Mouse (Mus musculus) hindbrain, embryonic 14.5 days (tissue): Measurements from ENCODE around the gene Gm28042. TPM values are rescaled to one million over a fixed set of nuclear protein-coding genes. Genes with fewer than 3 reads are reported as not detected.

Experiments
- ATAC-seq: fragments of 200-750 bp; cut with Nextera tagmentation; 2 replicates; pipeline ENCODE4 v1.8.0; 2017; ENCODE audit warnings: moderate number of reproducible peaks, mild to moderate bottlenecking, moderate TSS enrichment, moderate library complexity; ENCODE audit not compliant: low FRiP score
- DNase-seq: peaks from one replicate; pipeline ENCODE4 v3.0.0-alpha.2; 2015; ENCODE audit warnings: low spot score
- H3K27ac ChIP-seq: fragments of 300-500 bp; sonication (generic); 2 replicates; pipeline ENCODE4 v1.5.1; 2014; ENCODE audit warnings: mild to moderate bottlenecking, moderate library complexity
- H3K27me3 ChIP-seq: fragments of 300-500 bp; sonication (generic); 2 replicates; pipeline ENCODE4 v1.6.1; 2014; ENCODE audit warnings: mild to moderate bottlenecking, low read length, mixed read lengths; ENCODE audit not compliant: control insufficient read depth, insufficient read depth
- H3K36me3 ChIP-seq: fragments of 300-500 bp; sonication (generic); replicated peaks from 2 replicates; pipeline ENCODE4 v1.6.1; 2014; ENCODE audit not compliant: control insufficient read depth, insufficient read depth
- H3K4me1 ChIP-seq: fragments of 300-500 bp; sonication (generic); replicated peaks from 2 replicates; pipeline ENCODE4 v1.6.1; 2014; ENCODE audit warnings: antibody characterized with exemption, low read length, mixed read lengths; ENCODE audit not compliant: control insufficient read depth, insufficient read depth
- H3K4me2 ChIP-seq: fragments of 300-500 bp; sonication (generic); replicated peaks from 2 replicates; pipeline ENCODE4 v1.6.1; 2014; ENCODE audit warnings: mild to moderate bottlenecking, moderate library complexity
- H3K4me3 ChIP-seq: fragments of 300-500 bp; sonication (generic); replicated peaks from 2 replicates; pipeline ENCODE4 v1.5.1; 2014; ENCODE audit warnings: mild to moderate bottlenecking, low read length
- H3K9ac ChIP-seq: fragments of 300-500 bp; sonication (generic); 2 replicates; pipeline ENCODE4 v1.6.1; 2014
- H3K9me3 ChIP-seq: fragments of 300-500 bp; sonication (generic); 2 replicates; pipeline ENCODE4 v1.6.1; 2016; ENCODE audit warnings: low read length; ENCODE audit not compliant: control insufficient read depth
- WGBS: fragments of 180-500 bp; shearing (Covaris S2); extraction: QIAGEN DNeasy Blood & Tissue Kit; methylation state at CpG from one replicate; pipeline ENCODE4 v1.1.7; 2014; 5-methylcytosine and 5-hydroxymethylcytosine counted together
- polyA plus RNA-seq: library from polyadenylated mRNA; unstranded; fragments of >200 nt; fragmentation: Nextera tagmentation; extraction: Ambion mirVana; gene quantifications from 2 replicates; pipeline ENCODE4 v1.2.1, GENCODE M21; 2014

Gene Gm28042
- 4.0 and 4.3 TPM in 2 replicates for polyA plus RNA-seq

DNA sequence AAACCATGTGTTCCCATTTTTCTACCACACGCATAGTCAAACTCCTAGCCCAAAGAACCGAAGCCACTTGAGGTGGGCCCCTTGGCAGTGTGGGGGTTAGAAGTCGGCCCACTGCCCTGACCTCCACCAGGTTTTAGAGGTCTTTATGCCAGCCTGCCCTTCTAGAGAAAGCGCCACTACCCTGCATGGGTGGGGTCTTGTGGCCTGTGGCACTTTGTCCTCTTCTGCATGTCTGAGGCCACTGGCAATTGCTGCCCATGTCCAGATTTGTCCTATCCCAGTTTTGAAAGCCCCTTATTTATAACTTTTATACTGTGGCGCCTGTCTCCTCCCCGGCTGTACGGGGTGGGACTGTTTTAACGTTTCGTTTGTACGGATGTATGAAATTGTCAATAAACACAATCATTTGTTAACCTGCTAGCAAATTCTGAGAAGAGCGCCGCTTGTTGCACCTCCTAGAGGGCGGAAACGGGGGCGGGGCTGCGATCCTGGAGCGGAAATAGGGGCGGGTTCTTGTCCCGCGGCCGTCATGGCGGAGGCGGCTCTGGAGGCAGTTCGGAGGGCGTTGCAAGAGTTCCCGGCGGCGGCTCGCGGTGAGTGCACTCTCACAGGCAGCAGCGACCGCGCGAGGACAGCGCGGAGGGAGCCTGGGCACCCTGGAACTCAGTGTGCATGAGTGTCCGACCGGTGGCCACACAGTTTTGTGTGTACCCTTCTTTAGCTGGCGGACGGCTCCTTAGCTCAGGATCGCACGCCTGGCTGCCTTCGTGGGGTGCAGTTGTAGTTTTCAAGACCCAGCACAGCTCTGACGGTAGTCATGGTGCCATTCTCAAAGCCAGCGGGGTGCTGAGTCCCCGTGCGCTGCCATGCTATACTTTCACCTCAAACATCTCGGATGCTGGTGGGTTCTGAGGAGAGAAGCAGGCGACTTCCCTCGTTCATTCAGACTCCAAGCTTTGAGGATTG lies at the start of gene Gm28042, which contains the start of gene Jmjd7:
Gm28042 (plus strand) TSS at position 510 of the 966 bp plus-strand sequence.
Jmjd7 (plus strand) TSS at position 500 of the 966 bp plus-strand sequence.
- peaks cover 15% of the 10 kb centered on the region for H3K4me1 ChIP-seq
- peak within 1 kb of the TSS; percentile 65 for H3K4me3 ChIP-seq
- H3K27me3 ChIP-seq: no peaks in the 10 kb centered on the region
- ATAC-seq: peak; percentile 90
- H3K27ac ChIP-seq: peak within 1 kb of the TSS; percentile 91
- H3K9me3 ChIP-seq: no peaks in the 10 kb centered on the region
- DNase-seq: peak; percentile 85
- H3K9ac ChIP-seq: peak within 1 kb of the TSS; percentile 83
- peaks cover 61% of the 10 kb centered on the region for H3K36me3 ChIP-seq
- 6% methylated on average over 50 of the region's 50 CpGs for WGBS
- peak within 1 kb of the TSS; percentile 63 for H3K4me2 ChIP-seq

GRCm38 (mm10) chr2:119980343-119980986 lies 46.8 kb upstream of the Gm28042 start:
- H3K9ac ChIP-seq: no peak overlapping the region
- no peak for DNase-seq
- H3K36me3 ChIP-seq: peaks cover 13% of the 10 kb centered on the region; the same call in 1 of the 2 replicates
- H3K27ac ChIP-seq: no peak overlapping the region
- WGBS: 87% methylated on average over 7 of the region's 7 CpGs
- no peaks in the 10 kb centered on the region for H3K9me3 ChIP-seq
- ATAC-seq: no peak
- H3K4me1 ChIP-seq: no peaks in the 10 kb centered on the region
- H3K4me3 ChIP-seq: no peak overlapping the region
- no peaks in the 10 kb centered on the region for H3K27me3 ChIP-seq
- no peak overlapping the region for H3K4me2 ChIP-seq

DNA sequence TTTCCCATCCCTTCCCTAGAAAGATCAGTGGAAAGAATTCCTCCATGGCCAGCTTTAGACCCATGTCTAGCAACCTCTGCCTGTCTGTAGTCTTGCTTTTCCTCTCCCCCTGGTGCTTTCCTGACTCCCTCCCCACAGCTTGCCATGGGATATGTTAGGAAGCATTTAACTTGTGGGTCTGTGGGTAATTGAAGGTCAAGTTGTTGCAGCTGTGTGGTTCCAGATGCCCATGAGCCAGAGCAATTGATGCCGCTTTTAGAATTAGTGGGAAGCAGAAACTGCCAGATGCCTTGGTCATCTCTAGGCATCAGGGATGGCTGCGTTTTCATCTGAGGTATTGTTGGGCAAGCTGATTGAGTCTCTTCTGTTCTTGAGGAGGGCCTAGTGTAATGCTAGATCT lies 45.7 kb upstream of the Gm28042 start:
- Histone ChIP-seq H3K4me1 (no peaks in the 10 kb centered on the region), H3K4me2 (no peak overlapping the region), H3K9ac (no peak overlapping the region), H3K27me3 (no peaks in the 10 kb centered on the region), H3K27ac (no peak overlapping the region), H3K4me3 (no peak overlapping the region), H3K36me3 (peaks cover 13% of the 10 kb centered on the region; the same call in 1 of the 2 replicates), H3K9me3 (no peaks in the 10 kb centered on the region)
- ATAC-seq: no peak
- 92% methylated on average over 2 of the region's 2 CpGs for WGBS
- DNase-seq: no peak

GRCm38 (mm10) chr2:119985871-119986270 lies 41.4 kb upstream of the Gm28042 start:
- peaks cover 13% of the 10 kb centered on the region; the same call in 1 of the 2 replicates for H3K36me3 ChIP-seq
- H3K4me1 ChIP-seq: no peaks in the 10 kb centered on the region
- 68% methylated on average over 8 of the region's 8 CpGs for WGBS
- no peak overlapping the region for H3K9ac ChIP-seq
- H3K4me3 ChIP-seq: no peak overlapping the region
- no peak overlapping the region for H3K4me2 ChIP-seq
- no peak overlapping the region for H3K27ac ChIP-seq
- H3K27me3 ChIP-seq: no peaks in the 10 kb centered on the region
- ATAC-seq (no peak), DNase-seq (no peak)
- H3K9me3 ChIP-seq: no peaks in the 10 kb centered on the region

GRCm38 (mm10) chr2:119986369-119986768 lies 40.9 kb upstream of the Gm28042 start:
- H3K4me1 ChIP-seq: no peaks in the 10 kb centered on the region

DNA sequence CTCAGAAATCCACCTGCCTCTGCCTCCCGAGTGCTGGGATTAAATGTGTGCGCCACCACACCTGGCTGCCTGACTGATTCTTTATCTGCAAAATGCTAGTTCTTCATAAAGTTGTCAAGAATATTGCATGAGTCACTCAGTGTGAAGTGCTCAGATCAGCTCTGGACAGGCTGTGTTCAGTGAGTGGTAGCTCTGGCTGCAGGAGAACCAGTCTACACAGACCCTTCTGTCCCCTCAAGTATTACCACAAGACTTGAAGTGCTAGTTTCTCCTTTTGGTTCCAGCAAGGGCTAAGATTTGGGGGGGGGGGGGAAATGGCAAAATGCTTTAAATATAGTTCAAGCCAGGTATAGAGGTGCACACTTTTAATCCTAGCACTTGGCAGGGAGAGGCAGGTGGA lies 39.9 kb upstream of the Gm28042 start:
- no peak overlapping the region for H3K4me3 ChIP-seq
- no peaks in the 10 kb centered on the region for H3K4me1 ChIP-seq
- 0 out of 2 replicates have a peak, but pooled peaks cover 5% of the 10 kb centered on the region for H3K36me3 ChIP-seq
- no peak overlapping the region for H3K4me2 ChIP-seq
- H3K27ac ChIP-seq: no peak overlapping the region
- DNase-seq (no peak), ATAC-seq (no peak)
- H3K9me3 ChIP-seq: no peaks in the 10 kb centered on the region
- 100% methylated on average over 2 of the region's 2 CpGs for WGBS
- H3K27me3 ChIP-seq: no peaks in the 10 kb centered on the region
- no peak overlapping the region for H3K9ac ChIP-seq

More at GRCm38 (mm10) chr2:119986369-119986768, 40.9 kb upstream of the Gm28042 start:
- H3K4me2 ChIP-seq: no peak overlapping the region
- H3K4me3 ChIP-seq: no peak overlapping the region
- H3K36me3 ChIP-seq: peaks cover 13% of the 10 kb centered on the region; the same call in 1 of the 2 replicates
- H3K27me3 ChIP-seq: no peaks in the 10 kb centered on the region
- H3K9ac ChIP-seq: no peak overlapping the region
- no peak overlapping the region for H3K27ac ChIP-seq
- DNase-seq (no peak), ATAC-seq (no peak)
- H3K9me3 ChIP-seq: no peaks in the 10 kb centered on the region
- WGBS: 57% methylated on average over 6 of the region's 6 CpGs

- no peaks in the 10 kb centered on the region for H3K27me3 ChIP-seq
- 92% methylated on average over 4 of the region's 4 CpGs for WGBS
- no peaks in the 10 kb centered on the region for H3K36me3 ChIP-seq
- no peaks in the 10 kb centered on the region for H3K4me1 ChIP-seq
- H3K9me3 ChIP-seq: no peaks in the 10 kb centered on the region
- H3K27ac ChIP-seq: no peak overlapping the region
- no peak overlapping the region for H3K9ac ChIP-seq
- H3K4me2 ChIP-seq: no peak overlapping the region
- no peak for DNase-seq
- H3K4me3 ChIP-seq: no peak overlapping the region
- no peak for ATAC-seq
These were observed 38.3 kb upstream of the Gm28042 start for GRCm38 (mm10) chr2:119988952-119989351.

GRCm38 (mm10) chr2:119990881-119991280 lies 36.4 kb upstream of the Gm28042 start:
- H3K4me1 ChIP-seq: 0 out of 2 replicates have a peak, but pooled peaks cover 7% of the 10 kb centered on the region
- WGBS: 90% methylated on average over 6 of the region's 6 CpGs
- no peak overlapping the region for H3K4me3 ChIP-seq
- DNase-seq (no peak), ATAC-seq (no peak)
- no peaks in the 10 kb centered on the region for H3K9me3 ChIP-seq
- H3K27ac ChIP-seq: no peak overlapping the region
- H3K9ac ChIP-seq: no peak overlapping the region
- H3K27me3 ChIP-seq: no peaks in the 10 kb centered on the region
- no peak overlapping the region for H3K4me2 ChIP-seq
- no peaks in the 10 kb centered on the region for H3K36me3 ChIP-seq

GRCm38 (mm10) chr2:119992349-119992748 lies 34.9 kb upstream of the Gm28042 start:
- H3K4me1 ChIP-seq: 0 out of 2 replicates have a peak, but pooled peaks cover 7% of the 10 kb centered on the region
- no peak overlapping the region for H3K27ac ChIP-seq
- no peaks in the 10 kb centered on the region for H3K36me3 ChIP-seq
- 90% methylated on average over 2 of the region's 2 CpGs for WGBS
- H3K27me3 ChIP-seq: no peaks in the 10 kb centered on the region
- DNase-seq (no peak), ATAC-seq (no peak)
- H3K4me2 ChIP-seq: no peak overlapping the region
- no peak overlapping the region for H3K4me3 ChIP-seq
- H3K9me3 ChIP-seq: no peaks in the 10 kb centered on the region
- no peak overlapping the region for H3K9ac ChIP-seq
